Mouse (Mus musculus) retina, postnatal 7 days (tissue): ENCODE measurements around the gene Gigyf2.
"Not testable (repeated sequence)": the region's sequence is repeated elsewhere in the genome, so short reads cannot be mapped to it uniquely, and the experiment has no call there.

Experiments used
- DNase-seq: peaks from one replicate; pipeline ENCODE4 v3.0.0-alpha.2; 2012; ENCODE audit warnings: low read depth, low spot score

The Gigyf2 gene

GRCm38 (mm10) chr1:87447183-87448104 lies 120.6 kb downstream of the Gigyf2 start:
- DNase-seq, result peak; percentile 43

DNA sequence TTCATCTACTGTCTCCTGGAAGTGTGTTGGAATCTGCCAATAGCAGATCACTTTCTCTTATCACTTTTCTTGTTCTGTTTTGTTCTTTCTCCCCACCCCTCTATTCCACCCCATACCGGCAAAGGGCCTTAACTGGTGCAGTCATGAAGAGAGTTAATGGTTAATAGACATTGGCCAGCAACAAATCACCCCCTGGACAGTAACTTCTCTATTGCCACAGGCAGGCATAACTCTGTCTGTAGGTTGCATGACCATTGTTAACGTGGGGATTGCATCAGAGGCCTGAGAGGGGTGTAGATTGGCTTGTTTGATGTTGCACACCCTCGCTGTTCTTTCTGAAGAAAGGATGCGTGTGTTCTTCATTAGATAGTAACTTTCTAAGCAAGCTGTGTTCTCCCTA lies 122.6 kb downstream of the Gigyf2 start:
- DNase-seq, result no peak

- no peak for DNase-seq
These were observed 129.6 kb downstream of the Gigyf2 start for GRCm38 (mm10) chr1:87456425-87456824.

- no peak for DNase-seq
These were observed 131.2 kb downstream of the Gigyf2 start for GRCm38 (mm10) chr1:87458045-87458444.

- DNase-seq, result not testable (repeated sequence)
These were observed 133.1 kb downstream of the Gigyf2 start for GRCm38 (mm10) chr1:87459856-87460255.

GRCm38 (mm10) chr1:87467469-87467868 lies 140.7 kb downstream of the Gigyf2 start:
- DNase-seq, result no peak

DNA sequence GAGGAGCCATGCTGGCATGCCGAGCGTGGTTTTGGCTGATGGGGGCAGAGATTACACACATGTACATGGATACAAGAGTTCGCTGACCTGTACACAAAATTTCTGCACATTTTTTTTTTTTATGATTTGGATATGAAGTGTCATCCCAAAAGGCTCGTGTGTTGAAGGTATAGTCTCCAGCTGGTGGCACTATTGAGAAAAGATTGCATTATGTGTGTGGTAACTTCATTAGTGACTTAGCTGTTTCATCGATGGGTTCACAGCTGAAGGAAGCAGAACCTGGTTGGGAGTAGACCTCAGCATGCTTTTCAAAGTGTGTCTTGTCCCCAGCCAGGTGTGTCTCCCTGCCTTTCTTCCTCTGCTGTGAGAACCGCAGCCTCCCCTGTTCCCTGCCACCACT lies 141.5 kb downstream of the Gigyf2 start:
- no peak for DNase-seq

DNA sequence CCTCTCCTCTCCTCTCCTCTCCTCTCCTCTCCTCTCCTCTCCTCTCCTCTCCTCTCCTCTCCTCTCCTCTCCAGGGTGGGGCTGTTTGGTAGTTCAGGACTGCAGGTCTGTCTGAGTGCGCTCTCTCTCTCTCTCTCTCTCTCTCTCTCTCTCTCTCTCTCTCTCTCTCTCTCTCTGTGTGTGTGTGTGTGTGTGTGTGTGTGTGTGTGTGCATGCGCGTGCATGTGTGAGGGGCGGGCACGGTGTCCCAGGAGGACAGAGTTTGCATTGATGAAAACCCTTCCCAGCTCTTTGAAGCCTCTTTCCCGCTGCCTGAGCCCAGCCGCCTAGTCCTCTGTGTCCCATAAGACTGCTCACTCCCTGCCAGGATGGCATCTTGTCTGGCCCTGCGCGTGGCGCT lies 143.2 kb downstream of the Gigyf2 start, which contains the start of gene Snorc:
Gene Snorc (plus strand): TSS at position 301 of the 400 bp plus-strand sequence.
- DNase-seq, result not testable (repeated sequence)

DNA sequence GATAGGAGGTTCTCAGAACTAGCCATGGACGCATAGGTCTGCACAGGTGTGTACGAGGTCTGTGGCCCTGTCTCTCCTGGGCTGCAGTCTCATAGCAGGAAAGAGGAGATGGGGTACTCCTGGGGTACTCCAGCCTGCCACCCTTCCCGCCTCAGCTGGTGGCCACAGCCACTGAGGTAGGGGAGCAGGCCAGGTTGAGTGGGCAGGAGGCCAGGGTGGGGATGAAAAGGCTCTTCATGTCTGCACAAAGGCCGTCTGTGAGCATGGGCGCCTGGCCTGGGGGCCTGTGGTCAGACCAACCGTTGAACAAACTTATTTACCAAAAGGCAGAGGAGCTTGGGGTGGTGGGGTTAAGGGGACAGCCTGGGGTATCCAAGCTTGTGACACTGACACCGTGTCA lies 145.1 kb downstream of the Gigyf2 start:
- no peak for DNase-seq

DNA sequence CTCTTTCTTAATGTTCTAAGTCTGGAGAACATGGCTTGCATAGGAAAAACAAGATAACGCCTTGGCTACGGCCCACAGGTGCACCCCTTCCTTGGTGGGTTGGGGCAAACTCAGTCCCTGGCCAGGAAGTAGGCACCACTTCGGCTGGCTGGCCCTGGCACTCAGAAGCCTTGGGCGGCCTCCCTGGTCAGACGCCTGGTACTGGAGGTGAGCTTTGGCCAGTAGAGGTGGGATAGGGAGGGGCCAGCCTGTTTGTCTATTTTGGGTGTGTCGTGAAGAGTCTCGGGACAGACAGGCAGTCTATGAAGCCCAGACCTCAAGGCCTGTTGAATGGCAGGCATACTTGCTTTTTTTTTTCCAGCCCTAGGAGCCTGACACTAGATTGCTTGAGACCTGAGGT lies 145.8 kb downstream of the Gigyf2 start:
- no peak for DNase-seq

DNA sequence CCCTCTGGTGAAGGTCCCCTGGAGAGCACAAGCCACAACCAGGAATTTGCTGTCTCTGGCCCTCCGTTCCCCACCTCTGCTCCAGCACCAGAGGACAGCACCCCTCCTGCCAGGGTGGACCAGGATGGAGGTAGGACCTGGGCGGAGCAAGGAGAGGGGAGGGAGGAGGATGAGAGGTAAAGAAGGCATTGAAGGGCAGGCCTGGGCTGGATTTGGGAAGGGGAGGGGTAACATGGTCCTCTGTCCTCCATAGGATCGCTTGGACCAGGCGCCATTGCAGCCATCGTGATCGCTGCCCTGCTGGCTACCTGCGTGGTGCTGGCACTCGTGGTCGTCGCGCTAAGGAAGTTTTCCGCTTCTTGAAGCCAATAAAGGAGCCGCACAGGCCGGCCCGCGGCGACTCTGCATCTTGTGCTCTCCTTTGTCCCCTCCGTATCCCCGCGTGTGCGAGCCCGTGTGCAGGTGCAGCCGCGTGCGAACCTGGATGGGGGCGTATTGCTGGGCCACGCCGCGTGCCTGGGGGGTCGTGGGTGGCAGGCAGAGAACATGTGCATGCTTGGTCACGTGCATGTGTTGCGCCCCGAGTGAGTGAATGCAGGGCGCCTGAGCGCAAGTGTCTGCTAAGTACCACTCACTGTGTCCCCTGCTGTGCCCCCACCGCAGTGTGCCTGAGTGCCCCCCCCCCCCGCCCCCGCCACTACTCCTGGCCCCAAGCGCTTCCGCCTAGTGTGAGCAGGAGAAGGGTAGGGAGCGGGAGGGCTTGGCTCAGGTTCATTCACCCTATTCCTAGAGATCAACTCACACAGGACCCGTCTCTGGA lies 148.5 kb downstream of the Gigyf2 start:
- no peak for DNase-seq

GRCm38 (mm10) chr1:87482546-87482945 lies 155.7 kb downstream of the Gigyf2 start:
- no peak for DNase-seq

- DNase-seq, result no peak
These were observed 159.6 kb downstream of the Gigyf2 start for GRCm38 (mm10) chr1:87486386-87486785.

GRCm38 (mm10) chr1:87492285-87492684 lies 165.5 kb downstream of the Gigyf2 start:
- no peak for DNase-seq

DNA sequence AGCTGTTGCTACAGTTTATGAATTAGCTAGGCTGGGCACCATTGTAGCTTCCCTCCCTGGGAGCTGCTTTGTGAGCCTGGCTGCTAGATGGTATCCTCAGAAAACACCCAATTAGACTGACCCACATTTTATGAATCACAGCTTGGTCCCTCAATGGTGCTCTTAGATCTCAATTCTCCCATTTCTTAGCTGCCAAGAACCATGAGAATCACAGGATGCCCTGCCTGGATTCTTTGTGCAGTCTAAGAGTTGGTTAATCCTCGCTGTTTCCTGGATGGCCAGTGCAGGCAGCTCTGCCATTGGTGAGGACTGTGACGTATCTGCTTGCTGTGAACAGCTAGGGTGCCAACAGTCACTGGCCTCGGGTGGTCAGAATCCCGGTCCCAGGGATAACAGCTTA lies 166.7 kb downstream of the Gigyf2 start:
- no peak for DNase-seq
